ENCODE assay signal across 23 mouse cellular contexts in the genomic region with DNA sequence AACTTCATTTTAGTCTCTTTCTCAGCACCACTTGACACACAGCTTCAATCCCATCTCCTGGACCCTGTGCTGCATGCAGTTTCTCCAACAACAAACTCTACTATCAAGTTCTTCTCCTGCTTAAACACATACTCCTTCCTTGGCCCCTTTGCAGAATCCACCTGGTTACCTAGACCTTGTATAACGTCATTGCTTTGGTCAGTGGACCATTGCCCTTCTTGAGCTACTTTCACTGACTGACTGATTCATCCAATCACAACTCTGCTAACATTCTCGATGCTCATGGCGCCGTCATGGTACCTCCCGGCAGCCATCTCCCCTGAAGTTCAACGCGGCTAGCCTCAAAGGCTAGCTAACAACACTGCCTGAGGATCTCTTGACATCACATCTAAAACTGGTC. TPM values are rescaled to one million over a fixed set of nuclear protein-coding genes. Genes with fewer than 3 reads are reported as not detected.
"Had no signal": no experiment of that assay in that cellular context is flagged by ENCODE, and none has a peak within 500 bp of the region (broad histone marks: within the 10 kb centered on the region; RNA-seq: fewer than 3 reads in every experiment).

No protein-coding gene starts in this region.

- H3K9me3 ChIP-seq: liver, embryonic 13.5 days; midbrain, embryonic 15.5 days; neural tube, embryonic 13.5 days; stomach, embryonic 15.5 days had no signal

- H3K4me3 ChIP-seq: liver, embryonic 13.5 days; midbrain, embryonic 12.5 days; midbrain, embryonic 15.5 days; myocyte; neural tube, embryonic 13.5 days; stomach, embryonic 15.5 days had no signal

- H3K4me2 ChIP-seq: liver, embryonic 13.5 days; midbrain, embryonic 12.5 days; midbrain, embryonic 15.5 days; neural tube, embryonic 13.5 days; stomach, embryonic 15.5 days had no signal

- H3K36me3 ChIP-seq: liver, embryonic 13.5 days; midbrain, embryonic 15.5 days; neural tube, embryonic 13.5 days; stomach, embryonic 15.5 days had no signal

- H3K4me1 ChIP-seq: stomach, embryonic 15.5 days had no signal

- H3K27me3 ChIP-seq: liver, embryonic 13.5 days; midbrain, embryonic 12.5 days; midbrain, embryonic 15.5 days; neural tube, embryonic 13.5 days; stomach, embryonic 15.5 days had no signal

- ATAC-seq: midbrain, embryonic 15.5 days had no signal

- H3K27ac ChIP-seq: kidney, postnatal 0 days; liver, embryonic 13.5 days; midbrain, embryonic 12.5 days; midbrain, embryonic 15.5 days; neural tube, embryonic 13.5 days; stomach, embryonic 15.5 days had no signal

- H3K9ac ChIP-seq: liver, embryonic 13.5 days; midbrain, embryonic 12.5 days; midbrain, embryonic 15.5 days; neural tube, embryonic 13.5 days; stomach, embryonic 15.5 days had no signal

- DNase-seq: left cerebral cortex, postnatal 4 days; liver, embryonic 13.5 days; lung, adult 2 months; lung, postnatal 14 days; retina, postnatal 1 day; right cerebral cortex, postnatal 25 days; thymus, postnatal 25 days had no signal

RNA-seq across cellular contexts. Expression of a gene that starts 43.4 kb away (rescaled TPM):
- total RNA-seq: layer of hippocampus, adult 8-10 months; layer of hippocampus, postnatal 14 days; left cerebral cortex, adult 8-10 months; left cerebral cortex, postnatal 14 days; left cerebral cortex, postnatal 4 days; liver, adult 2 months; megakaryocyte progenitor cell, adult 5-6 weeks; megakaryocyte-erythroid progenitor cell, adult 5-6 weeks; monocyte, adult 5-6 weeks; neutrophil, adult 5-6 weeks had no signal
- polyA plus RNA-seq: kidney, adult 2 months; midbrain, embryonic 12.5 days; myocyte; neural tube, embryonic 13.5 days had no signal
